Mouse (Mus musculus): ENCODE data around the gene Epb41l1.

The Epb41l1 gene

DNA sequence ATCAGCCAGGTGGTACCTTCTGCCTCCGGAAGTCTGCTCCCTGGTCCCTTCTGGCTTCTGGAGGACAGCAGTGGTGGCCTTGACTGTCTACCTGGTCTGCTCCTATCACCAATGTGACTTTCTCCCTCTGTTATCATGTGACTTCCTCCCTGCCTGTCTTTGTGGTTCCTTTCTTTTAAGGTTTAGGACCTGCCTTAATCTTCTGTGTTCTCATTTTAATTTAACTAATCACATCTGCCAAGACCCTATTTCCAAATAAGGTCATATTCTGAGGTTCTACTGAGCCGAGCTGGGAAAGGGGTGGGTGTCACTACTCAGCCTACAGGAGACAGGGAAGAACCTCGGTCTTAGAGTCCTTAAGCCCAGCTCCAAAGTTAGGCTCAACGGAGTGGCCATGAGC lies 5.4 kb downstream of the Epb41l1 start:
- peak; percentile 76 for DNase-seq

- DNase-seq = peak; percentile 79
These were observed 9.1 kb downstream of the Epb41l1 start for GRCm38 (mm10) chr2:156429836-156430235.

- peak; percentile 87 for DNase-seq
These were observed 9.6 kb downstream of the Epb41l1 start for GRCm38 (mm10) chr2:156430326-156430725.

DNA sequence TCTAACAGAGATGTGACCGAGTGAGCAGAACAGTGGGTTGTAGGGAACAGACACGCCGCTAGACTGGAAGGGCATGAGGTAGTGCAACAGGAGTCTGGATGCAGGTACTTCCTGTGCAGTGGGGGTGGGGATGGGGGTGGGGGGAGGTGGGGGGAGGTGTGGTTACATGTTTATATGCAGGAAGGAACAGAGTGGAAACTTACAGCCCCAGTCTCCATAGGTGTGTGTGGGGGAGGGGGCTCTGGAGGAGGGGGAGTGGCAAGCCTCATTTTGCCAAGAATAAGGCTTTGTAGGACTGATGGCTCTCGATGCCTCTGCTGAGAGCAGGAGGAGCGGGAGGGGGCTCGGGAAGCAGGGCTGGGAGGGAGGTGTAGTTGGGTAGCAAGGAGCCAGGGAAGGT lies 10.7 kb downstream of the Epb41l1 start:
- DNase-seq = no peak

DNA sequence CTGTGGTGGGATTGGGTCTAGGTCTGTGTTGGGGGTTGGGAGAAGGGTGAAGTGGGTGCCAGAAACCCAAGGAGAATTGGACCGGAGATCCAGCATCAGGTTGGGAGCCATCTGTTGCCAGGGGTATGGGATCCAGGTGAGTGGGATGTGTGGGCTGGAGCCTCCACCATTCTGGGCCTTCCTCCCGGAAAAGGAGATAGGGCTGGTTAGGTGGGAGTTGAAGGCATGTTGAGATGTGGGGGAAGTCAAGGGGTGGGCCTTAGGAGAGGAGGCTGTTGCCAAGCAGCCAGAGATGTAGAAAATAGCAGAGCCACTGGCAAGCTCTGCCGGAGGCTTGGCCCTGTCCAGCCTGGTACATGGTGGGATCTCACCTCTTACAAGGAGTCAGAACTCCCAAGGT lies 11.4 kb downstream of the Epb41l1 start:
- DNase-seq = no peak

DNA sequence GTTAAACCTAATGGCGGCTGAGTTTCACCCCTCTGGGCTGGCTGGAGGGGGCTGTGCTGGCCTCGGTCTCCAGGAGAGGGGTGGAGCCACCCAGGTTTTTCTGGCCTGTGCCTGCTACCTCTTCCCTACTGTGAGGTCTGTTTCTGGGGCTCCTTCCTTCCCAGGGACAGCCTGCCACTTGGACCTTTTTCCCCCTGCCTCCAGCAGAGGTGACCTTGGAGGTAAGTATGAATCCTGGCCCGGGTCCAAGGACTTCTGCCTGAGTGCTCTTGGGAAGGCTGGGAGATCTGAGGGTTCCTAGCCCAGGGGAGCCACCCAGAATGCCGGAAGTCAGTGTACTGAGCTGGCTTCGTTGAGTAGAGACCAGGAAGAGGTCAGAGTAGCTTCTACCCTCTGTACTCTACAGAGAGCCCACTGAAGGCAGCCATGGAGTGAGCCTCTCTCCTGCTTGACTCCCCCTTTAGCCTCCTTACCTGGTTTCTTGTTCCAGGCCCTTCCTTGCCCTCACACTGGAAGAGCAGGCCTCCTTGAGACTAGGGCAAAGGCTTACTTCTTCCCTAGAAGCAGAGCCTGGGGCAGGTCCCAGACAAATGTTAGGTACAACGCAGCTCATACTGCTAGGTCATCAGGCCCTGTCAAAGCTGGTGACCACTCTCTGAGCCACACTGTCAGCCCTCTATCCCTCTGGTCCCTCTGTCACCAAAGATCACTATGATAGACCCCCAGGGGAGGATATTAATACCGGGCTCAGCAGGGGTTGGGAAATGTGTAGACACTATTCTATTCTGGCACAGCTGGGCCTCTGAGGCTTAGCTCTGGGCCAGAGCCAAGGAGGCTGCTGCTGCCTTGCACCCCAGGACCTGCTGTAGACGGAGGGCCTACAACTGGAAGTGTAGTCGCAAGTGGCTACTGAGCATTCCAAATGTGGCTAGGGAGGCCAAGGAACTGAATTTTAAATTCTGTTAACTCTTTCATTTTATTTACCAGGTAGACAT lies 12.5 kb downstream of the Epb41l1 start:
- DNase-seq = no peak

DNA sequence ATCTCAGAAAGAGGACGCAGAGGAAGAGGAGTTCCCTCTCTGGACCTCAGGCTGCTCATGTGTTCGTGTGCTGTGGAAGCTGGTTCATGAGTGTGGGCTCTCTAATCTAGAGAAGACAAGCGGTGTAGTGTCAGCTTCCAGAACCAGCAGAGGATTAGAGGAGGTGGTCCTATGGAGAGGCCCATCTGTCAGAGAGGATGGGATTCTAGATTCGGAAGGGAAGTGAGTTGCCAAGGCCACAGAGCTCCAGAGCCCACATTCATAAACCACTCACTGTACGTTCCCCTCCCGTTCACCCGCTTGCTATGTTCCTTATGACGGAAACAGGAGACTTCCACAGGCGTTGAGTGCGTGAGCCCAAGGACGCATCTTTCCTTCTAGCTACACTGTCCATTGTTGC lies 16.9 kb downstream of the Epb41l1 start:
- DNase-seq = no peak

GRCm38 (mm10) chr2:156439666-156440462 lies 19.2 kb downstream of the Epb41l1 start:
- peak; percentile 94 for DNase-seq

DNA sequence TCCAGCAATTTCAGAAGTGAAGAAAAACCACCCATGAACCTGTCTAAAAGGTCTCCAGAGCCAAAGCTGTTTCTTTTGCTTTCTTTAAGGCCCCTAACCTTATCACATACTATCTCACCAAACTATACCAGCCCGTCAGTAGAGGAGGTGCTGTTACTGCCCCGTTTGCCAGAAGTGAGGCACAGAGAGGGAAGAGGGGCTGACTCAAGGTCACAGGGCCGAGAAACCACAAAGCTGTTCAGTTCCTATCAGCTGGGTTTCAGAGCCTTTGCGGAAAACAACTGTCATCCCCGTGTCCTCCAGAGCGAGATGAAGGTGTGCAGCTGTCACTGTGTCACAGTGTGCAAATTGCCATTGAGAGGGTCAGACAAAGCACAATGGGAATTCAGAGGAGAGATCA lies 21.2 kb downstream of the Epb41l1 start:
- no peak for DNase-seq

- no peak for DNase-seq
These were observed 22.6 kb downstream of the Epb41l1 start for GRCm38 (mm10) chr2:156443323-156443722.

DNA sequence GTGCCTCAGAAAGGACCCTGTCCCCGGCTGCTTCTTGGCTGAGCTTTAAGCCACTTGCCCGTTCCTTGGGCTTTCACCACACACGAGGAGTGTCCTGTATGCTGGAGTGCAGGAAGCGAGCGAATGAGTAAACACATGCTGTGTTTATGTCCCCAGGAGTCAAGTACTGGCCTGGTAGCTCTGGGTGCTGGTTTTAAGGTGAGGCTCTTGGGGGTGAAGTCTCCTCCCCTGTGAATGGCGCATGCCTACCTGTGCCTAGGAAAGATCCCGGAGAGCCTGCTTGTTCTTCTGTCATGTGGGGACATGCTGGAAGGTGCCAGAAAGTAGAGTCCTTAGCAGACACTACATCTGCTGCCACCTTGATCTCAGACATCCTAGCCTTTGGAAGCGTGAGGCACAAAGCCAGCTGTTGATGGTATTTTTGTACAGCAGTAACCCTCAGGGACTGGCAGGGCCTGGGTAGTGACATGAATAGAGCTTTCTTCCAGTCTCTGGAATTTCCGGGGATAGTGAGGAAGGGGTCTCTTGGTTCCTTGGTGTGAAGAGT lies 25.9 kb downstream of the Epb41l1 start:
- peak; percentile 90 for DNase-seq

- DNase-seq = peak; percentile 81
These were observed 26.9 kb downstream of the Epb41l1 start for GRCm38 (mm10) chr2:156447413-156448295.

DNA sequence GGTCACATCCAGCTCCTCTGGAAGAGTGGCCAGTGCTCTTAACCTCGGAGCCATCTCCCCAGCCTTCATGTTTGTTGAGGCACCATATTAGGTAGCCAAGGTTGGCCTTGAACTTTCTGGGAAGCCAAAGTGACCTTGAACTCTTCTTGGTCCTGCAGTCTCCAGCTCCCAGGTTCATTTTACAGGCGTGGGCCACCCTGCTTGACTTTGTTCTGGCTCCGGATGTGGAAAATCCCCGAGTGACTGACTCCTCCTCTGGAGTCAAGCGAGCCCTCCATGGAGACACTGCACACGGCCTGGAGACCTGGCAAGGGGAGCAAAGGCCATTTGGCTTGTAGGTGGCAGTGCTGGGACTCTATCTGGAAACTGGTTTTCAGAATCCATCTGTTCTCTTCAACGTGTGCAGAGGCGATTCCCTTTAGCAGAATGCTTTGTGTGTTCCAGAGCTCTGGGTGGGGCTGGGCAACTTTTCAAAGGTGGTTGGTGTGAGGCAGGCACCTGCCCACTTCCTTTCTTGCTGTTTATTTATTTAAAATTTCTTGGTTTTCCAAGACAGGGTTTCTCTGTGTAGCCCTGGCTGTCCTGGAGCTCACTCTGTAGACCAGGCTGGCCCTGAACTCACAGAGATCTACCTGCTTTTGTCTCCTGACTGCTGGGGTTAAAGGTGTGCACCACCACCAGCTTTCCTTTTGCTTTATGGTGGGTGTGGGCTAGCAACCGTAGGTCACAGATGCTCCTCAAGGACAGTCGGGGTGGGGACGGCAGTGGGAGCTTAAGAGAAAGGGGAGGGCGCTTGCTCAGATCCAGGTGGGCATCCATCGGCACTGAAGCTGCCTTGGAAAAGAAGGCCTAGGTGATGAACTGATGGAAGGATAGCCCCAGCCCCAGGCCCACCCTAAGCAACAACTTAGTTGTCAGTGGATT lies 30.8 kb downstream of the Epb41l1 start:
- DNase-seq = no peak

GRCm38 (mm10) chr2:156452149-156452536 lies 31.4 kb downstream of the Epb41l1 start:
- DNase-seq = no peak

GRCm38 (mm10) chr2:156453822-156454221 lies 33.1 kb downstream of the Epb41l1 start:
- DNase-seq = peak; percentile 98

GRCm38 (mm10) chr2:156455508-156456108 lies 34.9 kb downstream of the Epb41l1 start:
- DNase-seq = peak; percentile 86

- DNase-seq = peak; percentile 85
These were observed 36.0 kb downstream of the Epb41l1 start for GRCm38 (mm10) chr2:156456386-156457342.

DNA sequence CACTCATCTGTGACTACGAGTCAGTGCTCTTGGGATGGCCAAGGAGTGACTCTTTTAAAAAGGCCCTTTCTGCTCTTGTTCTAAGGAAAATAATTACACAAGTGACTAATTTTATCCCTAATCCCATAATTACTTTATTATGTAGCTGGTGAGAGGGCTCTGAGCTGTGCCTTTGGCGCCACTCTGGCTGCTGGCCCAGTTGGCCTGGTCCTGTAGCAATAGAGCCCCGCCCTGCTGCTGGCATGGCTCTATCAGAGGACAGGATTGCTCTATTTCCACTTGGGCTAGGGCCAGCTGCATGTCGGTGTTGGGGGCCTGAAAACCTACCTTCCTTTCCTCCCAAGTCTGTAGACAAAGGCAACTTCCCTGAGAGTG lies 36.6 kb downstream of the Epb41l1 start:
- DNase-seq = peak; percentile 94

DNA sequence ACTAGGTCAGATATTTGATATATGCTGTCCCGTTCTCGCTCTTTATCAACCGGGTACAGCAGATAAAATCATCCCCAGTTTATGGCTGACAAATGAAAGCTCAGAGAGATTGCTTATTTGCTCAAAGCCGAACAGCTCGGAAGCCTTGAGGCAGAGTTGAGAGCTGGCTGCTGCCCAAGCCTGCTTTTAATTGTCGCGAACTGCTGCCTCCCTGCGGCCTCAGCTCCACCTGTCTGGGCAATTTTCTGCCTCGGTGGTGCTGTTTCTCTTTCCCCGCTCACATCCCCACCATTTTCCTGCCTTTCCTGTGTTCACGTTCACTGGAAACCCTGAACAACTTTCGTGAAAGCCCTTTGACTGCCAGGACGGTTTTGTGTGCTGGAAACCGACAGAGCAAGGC lies 39.8 kb downstream of the Epb41l1 start:
- peak; percentile 90 for DNase-seq

All from heart, adult 11 months (tissue).